Mouse (Mus musculus) inflammation-experienced regulatory T-cells, adult 6 months (primary cell): ENCODE data around the gene Gid8. TPM values are rescaled to one million over a fixed set of nuclear protein-coding genes. Genes with fewer than 3 reads are reported as not detected.
A peak's percentile ranks its signal among the peaks of the same experiment; 100 is the strongest.
"Not testable (repeated sequence)": the region's sequence is repeated elsewhere in the genome, so short reads cannot be mapped to it uniquely, and the experiment has no call there.

ENCODE experiments used
- ATAC-seq: one replicate; pipeline ENCODE4 v1.8.0; 2017
- polyA plus RNA-seq, 3 experiments: library from polyadenylated mRNA; unstranded; fragments of 100-300 nt; shearing (Covaris generic); gene quantifications; one replicate each; pipeline ENCODE4 v1.2.1; 2017

The Gid8 gene
- polyA plus RNA-seq, 3 experiments from 2014 or later: 20.2 to 22.8 (median 22.4) TPM

DNA sequence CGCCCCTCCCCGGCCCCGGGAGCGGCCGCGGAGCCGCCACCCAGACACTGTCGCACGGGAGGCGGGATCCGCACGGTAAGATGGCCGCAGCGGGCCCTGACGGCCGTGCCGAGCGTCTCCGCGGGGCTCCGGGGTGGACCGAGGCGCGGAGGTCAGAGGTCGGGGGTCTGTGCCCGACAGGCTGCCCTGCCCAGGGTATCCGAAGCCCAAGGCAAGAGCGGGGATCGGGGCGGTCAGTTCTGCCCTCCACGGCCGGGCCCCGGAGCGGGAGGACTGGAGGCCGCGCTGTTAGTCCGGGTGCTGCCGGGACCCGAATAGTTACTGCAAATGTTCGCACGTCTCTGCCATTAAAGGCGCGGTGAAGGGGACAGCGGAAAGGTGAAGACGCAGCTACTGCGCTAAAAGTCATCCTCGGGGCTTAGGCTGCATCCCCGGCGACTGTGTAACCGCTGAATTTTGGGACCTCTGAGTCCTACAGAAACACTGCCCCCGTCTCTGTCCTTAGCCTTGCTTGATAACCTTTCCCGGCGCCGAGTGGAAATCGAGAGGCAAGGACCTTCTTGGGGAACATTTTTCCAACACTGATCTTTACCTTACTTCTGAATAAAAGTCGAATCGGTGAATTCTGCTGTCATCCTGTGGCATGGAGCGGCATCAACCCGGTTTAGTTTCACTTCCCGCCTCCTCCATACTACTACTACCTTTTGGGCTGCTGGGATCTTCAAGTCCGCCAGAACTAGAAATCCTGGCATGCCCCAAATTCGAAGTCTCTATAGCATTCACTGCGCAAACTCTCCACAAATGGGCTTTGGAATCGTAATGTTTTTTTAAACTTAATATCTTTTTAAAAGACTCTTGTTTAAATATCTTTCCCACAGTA lies 599 bp downstream of the Gid8 start:
- peak; percentile 23 for ATAC-seq

DNA sequence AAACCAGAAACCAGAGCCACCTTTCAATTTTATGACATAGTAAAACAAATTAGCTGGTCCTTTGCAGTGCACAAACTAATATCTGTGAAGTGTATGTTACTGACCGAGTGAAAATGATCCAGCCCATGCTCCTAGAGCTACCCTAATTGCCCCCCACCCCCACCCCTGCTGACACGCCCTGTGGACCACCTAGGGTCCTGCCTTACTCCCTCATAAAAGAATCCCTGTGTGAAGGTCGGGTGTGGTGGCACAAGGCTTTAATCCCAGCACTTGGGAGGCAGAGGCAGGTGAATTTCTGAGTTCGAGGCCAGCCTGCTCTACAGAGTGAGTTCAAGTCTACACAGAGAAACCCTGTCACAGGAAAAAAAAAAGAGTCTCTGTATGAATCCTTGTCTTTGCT lies 1.6 kb downstream of the Gid8 start:
- ATAC-seq: no peak

DNA sequence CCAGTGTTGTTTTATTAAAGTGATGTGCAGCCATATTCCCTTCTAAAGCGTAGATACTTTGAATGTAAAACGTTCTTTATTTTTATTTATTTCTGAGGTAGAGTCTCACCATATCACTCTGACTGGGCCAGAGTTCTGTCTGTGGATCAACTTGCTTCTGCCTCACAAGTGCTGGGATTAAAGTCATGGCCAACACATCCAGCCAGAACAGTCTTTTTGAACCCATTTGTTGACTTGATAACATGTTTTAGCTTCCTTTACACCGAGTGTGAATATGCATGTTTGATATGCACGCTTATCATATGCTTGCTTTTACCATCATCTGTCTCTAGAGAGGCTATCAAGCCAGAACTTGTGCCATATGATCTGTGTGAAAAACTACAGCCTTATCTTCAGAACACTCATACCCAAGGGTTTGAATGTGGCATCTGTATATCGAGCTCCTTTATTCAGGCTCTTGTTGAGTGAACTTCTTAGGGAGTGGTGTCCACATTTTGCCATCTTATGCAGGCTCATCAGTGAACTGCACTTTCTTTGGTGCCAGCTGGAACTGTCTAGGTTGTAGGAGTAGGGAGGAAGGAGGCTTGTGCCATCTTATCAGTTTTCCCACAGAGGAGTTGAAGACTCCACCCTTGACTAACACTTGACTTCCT lies 2.2 kb downstream of the Gid8 start:
- no peak for ATAC-seq

DNA sequence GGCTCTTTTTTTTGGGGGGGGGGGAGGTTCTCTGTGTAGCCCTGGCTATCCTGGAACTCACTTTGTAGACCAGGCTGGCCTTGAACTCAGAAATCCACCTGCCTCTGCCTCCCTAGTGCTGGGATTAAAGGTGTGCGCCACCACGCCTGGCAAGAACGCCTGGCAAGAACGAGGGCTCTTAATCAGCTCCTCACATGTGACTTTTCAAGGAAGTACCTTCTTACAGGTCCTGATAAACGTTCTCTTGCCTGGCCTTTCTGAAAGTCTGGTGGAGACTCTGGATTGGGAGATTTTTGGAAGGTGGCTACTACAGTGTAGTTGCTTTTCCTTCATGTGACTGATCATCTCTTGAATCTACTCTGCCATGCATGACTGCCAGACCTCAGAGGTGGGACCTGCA lies 12.8 kb downstream of the Gid8 start:
- ATAC-seq: not testable (repeated sequence)

DNA sequence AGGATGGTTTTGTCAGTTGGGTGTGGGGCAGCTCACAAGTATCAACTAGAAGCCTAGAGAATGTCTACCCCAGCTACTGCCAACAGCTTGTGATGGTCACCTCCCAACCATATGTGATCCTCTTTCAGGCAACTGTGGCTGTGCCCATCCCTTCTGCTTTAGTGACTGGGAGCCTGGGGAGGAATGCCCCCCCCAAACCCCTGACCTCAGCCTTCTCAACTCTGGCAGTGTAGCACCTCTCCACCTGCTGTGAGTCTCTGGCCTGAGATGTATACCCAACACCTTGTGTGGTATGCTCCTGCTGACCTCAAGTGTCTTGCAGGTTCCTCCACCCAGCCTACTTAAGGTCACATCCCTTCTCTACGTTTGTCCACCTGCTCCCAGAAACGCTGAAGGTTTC lies 13.9 kb downstream of the Gid8 start:
- ATAC-seq: no peak

DNA sequence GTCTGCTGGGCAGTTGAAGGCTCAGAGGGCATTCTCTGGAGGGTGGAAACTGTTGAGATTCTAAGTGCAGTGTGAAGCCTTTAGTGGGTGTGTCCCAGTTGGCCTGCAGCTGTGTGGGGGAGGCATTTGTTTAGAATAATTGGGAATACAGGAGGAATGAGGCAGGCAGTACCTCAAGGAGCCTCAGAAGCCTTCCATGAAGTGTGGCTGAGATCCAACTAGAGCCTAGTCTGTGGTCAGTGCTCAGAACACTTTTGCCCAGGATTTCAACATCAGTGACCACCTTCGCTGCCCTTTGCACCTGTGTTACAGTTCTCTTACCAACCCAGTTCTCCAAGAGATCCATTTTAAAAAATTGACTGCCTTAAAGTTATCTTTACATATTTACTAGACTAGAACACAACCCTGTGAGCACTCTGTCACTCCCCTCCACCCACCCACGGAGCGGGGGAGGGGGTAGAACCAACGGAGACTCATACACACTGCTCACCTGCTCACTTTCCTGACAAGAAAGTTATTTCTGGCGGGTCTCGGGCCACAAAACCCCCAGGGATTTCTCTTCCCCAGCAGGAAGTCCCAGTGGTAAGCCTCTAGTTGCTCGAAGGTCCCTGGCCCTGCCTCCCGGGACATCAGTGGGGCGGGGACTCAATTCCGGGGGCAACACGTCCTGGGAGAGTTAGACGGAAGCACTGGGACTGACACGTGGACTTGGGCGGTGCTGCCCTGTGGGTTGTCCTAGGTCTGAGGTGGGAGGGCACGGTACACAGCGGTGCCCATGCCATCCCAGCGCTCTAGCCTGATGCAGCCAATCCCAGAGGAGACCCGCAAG lies 14.9 kb downstream of the Gid8 start, which contains the start of gene Slc17a9:
Gene Slc17a9 (plus strand): TSS at position 679 of the 829 bp plus-strand sequence.
- peak; percentile 46 for ATAC-seq

DNA sequence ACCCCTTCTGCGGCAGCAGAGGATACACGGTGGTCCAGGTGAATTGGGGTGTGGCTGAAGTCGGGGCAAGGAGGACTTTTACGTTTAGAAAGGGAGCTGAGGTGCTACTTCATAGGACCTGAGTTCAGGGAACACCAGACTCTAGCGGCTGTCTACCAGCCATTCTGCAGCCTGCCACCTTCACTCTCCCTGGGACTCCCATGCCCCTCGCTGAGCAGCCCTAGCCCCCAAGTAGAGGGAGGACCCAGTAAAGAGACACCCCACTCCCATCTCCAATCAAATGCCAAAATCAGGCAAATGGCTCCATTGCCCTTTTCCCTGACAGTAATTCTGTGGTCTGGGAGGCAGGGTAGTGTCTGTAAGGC lies 15.5 kb downstream of the Gid8 start:
- no peak for ATAC-seq

DNA sequence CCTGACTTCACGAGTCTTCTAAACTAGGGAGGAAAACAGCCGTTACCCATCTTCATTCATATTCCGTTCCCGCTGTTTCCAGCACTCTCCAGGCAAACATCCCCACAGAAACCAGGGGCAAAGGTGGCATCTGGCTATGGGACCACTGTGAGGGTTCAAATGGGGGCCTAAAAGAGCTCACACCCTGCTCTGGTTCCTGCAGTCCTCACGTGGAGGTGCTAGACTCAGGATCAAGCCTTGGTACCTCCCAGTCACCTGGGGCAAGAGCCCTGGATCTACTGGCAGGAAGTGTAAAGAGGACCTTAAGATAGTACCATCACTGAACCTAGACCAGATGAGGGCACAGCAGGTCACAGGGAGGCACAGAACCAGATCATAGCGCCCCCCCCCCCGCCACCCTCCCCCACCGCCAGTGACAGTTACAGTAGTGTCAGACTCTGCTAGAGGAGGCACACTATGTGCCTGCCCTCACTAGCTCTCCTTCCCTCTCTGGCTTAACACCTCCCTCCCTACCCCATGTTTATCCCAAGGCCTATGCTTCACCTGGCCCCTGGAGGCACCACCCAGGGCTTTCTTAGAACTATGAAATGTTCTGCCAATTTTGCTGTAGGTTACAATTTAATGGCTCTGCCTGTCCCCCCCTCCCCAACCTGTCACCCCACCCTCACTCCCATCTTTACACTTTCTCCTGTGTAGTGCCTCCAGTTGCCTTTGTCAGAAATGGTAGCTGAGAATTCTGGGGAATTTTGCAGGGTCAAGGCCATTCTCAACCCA lies 16.1 kb downstream of the Gid8 start:
- peak; percentile 8 for ATAC-seq

DNA sequence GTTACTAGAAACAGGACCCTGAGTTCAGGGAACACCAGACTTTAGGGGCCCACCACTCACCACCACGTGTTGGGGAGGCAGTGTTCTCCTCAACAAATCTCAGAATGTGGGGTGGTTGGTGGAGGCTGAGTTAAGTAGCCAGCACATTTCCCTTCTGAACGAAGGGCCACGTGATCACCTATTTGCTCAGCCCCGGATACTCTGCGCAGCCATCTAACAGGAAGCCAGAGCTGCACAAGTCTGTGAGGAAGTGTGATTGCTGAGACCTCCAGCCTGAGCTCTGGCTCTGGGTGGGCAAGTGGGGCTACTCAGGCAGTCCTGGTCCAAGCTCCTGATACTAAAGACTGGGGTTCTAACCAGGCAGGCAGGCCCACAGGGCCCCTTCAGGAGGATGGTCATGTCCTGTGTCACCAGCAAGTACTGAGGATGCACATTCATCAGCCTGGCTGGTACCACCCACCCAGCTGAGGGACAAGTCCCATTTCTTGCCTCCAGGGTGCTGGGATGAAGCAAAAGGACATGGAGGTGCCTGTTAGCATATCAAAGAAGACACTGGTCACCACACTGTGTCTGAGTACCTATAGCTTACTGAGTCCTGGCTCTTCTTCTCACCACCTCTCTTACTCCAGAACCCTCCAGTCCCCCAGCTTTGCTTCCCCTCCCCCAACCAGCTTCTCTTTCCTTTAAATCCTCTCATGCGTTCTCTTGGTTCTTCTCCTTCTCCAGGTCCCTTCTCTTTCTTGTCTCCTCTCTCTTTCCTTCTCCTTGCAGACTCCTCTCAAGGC lies 16.9 kb downstream of the Gid8 start:
- ATAC-seq: peak; percentile 83

DNA sequence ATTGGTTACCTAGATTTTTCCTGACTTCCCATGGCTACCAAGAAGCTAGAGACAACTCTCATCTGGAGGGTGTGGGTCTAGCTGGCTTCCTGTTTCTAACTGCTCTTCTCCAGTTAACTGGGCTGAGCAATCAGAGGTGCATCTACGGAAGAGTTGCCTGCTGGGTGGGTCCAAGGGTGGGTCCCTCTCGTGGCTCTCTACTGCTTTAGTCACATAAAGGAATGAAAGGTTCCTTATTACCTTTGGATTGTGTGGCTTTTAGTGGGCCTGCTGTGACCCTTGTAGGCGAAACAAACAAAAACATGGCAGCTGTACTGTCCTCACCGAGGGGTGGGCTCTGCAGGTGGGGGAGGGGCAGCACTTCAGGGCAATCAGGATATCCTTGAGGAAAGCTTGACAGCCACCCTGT lies 17.7 kb downstream of the Gid8 start:
- ATAC-seq: no peak

DNA sequence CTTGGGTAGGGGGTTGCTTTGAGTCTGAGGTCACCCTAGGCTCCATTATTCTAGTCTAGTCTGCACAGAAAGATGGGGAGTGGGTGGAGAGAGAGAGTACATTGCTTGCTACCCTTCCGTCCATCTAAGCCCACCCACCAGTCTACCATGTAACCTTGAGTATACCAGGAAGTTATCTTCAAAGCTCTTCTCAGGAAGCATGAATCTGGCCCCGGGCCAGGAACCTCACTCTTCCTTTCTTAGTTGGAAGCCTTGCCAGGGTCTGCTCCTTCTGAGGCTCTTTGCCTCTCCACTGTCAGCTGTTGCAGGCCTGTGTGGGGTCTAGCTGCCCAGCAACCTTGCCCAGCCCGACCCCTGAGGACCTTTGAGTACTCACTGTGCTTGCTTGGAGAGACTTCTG lies 21.1 kb downstream of the Gid8 start:
- ATAC-seq: peak; percentile 64

DNA sequence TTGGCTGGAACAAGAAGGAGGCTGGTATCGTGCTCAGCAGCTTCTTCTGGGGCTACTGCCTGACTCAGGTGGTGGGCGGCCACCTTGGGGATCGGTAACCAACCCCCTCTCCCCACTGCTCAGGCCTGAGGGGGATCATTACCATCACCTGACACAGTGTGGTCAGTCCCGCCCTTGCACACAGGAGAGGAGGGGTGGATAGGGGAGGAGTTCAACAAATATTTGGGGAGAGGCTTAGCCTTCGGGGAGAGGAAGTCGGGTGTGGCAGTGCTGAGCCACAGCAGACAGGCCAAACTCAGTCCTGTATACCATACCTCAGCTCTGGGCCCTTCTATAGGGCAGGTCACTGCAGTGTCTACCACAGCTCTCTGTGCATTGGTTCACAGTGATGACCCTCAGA lies 22.1 kb downstream of the Gid8 start:
- ATAC-seq: peak; percentile 37

DNA sequence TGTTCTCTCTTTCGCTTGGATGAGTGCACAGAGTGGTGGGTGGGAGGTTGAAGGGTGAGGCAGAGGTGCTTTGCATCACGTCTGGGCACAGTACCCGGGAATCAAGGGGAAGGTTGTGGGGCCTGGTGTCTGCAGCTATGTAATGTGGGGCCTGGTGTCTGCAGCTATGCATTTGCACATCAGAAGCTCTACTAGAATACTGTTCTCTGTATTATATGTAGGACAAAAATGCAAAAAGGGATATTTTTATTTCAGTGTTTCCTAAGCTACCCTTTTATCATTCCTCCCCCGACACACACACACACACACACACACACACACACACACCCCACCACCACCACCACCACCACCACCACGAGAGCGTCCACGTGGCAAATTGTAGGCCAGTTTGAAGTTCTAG lies 25.3 kb downstream of the Gid8 start:
- ATAC-seq: no peak

DNA sequence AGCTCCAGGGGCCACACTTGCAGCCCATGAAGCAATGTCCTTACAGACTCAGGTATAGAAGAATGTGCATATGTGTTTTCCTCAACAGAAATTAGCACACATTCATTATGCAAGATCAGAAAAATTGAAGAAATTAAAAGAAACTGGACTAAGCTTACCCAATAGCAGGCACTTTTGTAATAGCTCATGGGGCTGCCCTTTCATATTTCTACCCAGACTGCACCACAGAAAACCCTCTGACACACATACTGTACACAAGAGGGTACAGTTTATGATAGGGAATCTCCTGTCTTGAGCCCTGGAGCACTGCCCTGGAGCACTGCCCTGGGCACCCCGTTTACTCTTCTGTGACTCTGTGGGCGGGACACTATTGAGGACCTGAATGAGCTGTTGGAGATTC lies 28.1 kb downstream of the Gid8 start:
- no peak for ATAC-seq

DNA sequence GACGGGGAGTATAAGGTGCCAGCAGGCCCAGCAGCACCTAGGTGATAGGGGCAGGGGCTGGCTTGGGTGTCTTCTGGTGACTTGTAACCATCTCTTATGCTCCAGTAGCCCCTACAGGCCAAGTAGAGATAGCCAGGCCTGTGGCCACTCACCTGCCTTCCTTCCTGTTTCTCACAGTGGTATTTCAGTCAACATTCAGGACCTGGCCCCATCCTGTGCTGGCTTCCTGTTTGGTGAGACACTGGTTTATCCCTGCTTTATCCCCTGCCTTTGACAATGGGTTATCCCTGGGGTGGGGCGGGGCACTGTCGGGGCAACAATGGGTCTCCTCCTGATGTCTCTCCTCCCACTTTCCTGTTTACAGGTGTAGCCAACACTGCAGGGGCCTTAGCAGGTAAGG lies 30.4 kb downstream of the Gid8 start:
- no peak for ATAC-seq

DNA sequence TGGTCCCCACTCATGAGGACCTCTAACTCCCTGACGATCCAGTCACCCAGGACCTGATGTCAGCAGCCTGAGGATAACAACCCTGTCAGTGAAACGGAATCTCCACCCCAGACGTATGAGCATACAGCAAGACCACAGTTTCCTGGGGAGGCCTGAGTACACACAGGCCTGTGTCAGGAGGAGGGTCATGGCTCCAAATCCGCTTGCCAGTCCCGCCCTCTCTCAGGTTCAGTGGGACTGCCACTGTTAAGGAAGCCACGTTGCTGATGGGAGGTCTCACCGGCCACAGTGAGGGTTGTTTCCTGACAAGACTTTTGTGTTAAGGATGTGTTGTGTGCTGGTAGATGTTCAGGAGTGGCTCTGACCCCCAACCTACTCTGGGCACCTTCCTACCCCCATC lies 31.5 kb downstream of the Gid8 start:
- no peak for ATAC-seq

DNA sequence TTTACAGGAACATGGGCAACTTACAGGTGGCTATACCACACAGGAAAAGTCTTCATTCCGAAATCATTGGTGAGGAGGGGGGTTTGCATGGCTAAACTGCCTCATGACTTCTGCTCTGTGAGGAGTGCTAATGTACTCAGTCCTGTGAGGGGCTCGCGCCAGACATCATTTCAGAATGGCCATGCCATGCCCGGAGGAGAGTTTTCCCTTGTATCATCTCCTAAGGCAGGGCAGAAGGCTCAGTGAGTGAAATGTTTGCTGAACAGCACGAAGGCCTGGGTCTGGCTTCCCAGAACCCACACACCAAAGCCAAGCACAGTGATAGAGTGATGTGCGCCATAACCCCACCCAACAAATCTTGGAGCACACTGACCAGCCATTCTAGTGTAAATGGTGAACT lies 32.9 kb downstream of the Gid8 start:
- ATAC-seq: no peak

DNA sequence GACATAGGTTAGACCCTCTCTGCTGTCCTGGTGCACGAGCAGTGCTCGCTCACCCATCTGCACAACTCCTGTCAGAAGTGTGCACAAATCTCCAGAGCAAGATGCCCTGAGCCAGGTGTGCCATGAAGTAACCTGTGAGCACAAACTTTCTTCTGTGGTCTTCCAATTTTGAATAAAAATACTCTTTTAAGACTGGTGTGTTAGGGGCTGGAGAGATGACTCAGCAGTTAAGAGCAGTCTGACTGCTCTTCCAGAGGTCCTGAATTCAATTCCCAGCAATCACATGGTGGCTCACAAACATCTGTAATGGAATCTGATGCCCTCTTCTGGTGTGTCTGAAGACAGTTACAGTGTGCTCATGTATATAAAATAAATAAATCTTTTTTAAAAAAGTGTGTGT lies 33.4 kb downstream of the Gid8 start:
- ATAC-seq: no peak

DNA sequence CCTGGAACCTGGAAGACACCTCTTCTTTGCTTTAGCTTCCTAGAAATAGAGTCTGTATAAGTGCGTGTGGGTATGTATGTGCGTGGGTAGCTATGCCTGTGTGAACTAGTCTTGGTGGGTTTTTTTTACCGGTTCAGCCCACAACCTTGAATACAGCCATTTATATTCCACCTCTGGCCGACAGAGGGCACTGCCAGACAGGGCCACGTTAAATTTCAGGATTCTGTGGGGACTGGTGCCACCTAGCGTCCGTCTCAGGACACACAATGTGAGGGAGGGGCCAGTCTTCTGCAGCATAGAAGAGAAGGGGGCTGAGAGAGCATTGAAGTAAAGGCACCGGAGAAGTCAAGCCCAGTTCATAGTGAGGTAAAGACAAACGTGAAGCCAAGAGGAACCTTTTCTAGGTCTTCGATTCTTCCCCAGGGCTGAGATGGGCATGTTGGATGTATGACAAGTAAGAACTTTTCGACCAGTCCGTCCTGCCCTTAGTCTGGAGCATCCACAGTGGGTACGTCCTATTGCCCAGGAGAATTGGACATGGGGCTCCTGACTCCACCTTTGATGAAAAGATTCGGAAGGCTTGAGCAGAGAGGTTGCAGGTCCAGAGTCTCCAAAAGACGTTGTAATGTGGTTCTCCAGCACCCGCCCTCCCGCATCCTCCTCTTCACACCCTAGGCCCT lies 35.5 kb downstream of the Gid8 start:
- ATAC-seq: peak; percentile 98

DNA sequence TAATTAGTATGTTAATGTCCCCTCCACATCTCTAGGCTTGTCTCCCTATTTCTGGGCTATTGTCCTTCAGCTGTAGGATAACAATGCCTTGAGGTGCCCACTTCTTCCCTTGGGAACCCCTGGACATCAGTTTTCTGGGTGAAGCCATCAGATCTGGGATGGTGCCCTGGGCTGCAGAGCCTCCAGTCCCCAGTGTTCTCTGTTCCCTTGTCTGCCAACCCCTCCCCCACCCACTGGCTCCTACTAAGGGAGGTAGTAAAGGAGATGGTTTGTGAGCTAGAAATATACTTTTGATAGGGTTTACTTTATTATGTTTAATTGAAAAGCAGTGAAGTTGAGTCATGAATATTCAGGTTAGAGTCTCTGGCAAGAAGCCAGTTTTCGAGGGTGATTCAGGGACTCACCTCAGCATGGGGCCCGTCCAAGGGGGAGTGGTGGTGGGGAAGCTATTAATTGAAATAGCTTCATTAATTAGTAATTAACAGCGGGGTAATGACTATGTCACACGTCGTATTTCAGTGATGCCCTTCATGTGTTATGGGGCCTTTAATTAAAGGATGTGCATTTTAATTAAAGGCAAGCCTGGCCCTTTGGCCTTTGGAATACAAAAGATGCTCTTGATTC lies 36.8 kb downstream of the Gid8 start:
- no peak for ATAC-seq

DNA sequence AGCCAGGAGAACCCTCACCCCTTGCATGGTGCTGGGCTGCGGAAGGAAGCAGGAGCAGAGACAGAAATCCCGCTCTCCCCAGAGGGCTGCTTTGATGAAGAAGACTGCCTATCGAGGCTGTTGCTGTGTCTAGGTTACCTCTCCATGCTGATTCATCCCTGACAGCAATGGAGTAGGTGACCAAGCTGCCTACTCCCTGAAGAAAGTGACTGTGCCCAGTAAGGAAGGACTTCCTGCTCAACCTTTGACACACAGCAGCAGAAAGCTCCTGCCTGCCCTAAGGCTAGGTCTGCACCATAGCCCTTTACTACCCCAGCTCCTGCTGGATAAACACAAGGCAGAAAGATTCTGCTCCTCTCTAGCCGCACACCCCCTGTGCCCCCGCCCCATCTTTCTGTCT lies 39.0 kb downstream of the Gid8 start:
- no peak for ATAC-seq
